Mouse (Mus musculus) erythroblast, embryonic 14.5 days (primary cell): ENCODE results near the gene Ier2.

Experiments used
- GATA1 ChIP-seq: IDR thresholded peaks from 2 replicates; pipeline ENCODE4 v1.6.1; 2012; ENCODE audit warnings: low read length, inconsistent platforms, mixed read lengths
- TAL1 ChIP-seq: IDR thresholded peaks from 3 replicates; pipeline ENCODE4 v1.6.1; 2012; ENCODE audit warnings: low read length, inconsistent platforms, mixed read lengths

DNA sequence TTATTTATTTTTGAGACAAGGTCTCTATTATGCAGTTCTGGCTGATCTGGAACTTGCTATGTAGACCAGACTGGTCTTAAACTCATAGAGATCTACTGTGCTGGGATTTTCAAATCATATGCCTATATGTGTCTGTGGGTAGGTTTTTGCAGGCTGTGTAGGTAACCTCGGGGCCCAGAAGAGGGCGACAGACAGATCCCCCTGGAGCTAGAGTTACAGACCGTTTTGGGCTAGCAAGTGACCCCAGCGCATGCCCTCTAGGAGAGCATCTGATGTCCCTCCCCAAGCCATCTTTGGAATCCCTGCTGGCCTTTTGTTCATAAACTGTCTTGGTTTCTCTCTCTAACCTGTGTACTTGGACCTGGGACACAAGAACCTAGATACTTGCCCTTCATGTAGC is 8.1 kb downstream of the Ier2 start:
- no peak for TF ChIP-seq GATA1
- no peak for TF ChIP-seq TAL1
